Mouse (Mus musculus): ENCODE measurements around the gene Akip1. TPM values are rescaled to one million over a fixed set of nuclear protein-coding genes. Genes with fewer than 3 reads are reported as not detected.

Akip1 gene
- total and polyA plus RNA-seq, 3 experiments: 9.8 to 14.0 (median 13.5) TPM

GRCm38 (mm10) chr7:109686585-109687128, 16.8 kb upstream of the Akip1 start:
- 33% methylated on average over 9 of the region's 9 CpGs for WGBS
- Histone ChIP-seq H3K4me1 (ENCODE audit: control insufficient read depth, insufficient read depth, low read length) (0 out of 2 replicates have a peak, but pooled peaks cover 1% of the 10 kb centered on the region), H3K9ac (ENCODE audit: low read depth, low read length) (no peak overlapping the region), H3K36me3 (ENCODE audit: control insufficient read depth, insufficient read depth, low read length) (0 out of 2 replicates have a peak, but pooled peaks cover 2% of the 10 kb centered on the region), H3K27me3 (ENCODE audit: control insufficient read depth, insufficient read depth, low read length) (no peaks in the 10 kb centered on the region), H3K27ac (no peak overlapping the region), H3K4me3 (no peak overlapping the region), H3K79me2 (replicated peaks; ENCODE audit: control insufficient read depth, insufficient read depth, low read length) (no peaks in the 10 kb centered on the region)
- TF ChIP-seq CTCF (IDR thresholded peaks at IDR 0.05) (no peak), EP300 (IDR thresholded peaks at IDR 0.05; ENCODE audit: insufficient read depth, low read depth, low read length) (no peak), POLR2A (IDR thresholded peaks at IDR 0.05; ENCODE audit: insufficient read depth, low read depth, low read length) (no peak)
- intact Hi-C loops (cut with DNase I): no loop called here
- no peak for DNase-seq

DNA sequence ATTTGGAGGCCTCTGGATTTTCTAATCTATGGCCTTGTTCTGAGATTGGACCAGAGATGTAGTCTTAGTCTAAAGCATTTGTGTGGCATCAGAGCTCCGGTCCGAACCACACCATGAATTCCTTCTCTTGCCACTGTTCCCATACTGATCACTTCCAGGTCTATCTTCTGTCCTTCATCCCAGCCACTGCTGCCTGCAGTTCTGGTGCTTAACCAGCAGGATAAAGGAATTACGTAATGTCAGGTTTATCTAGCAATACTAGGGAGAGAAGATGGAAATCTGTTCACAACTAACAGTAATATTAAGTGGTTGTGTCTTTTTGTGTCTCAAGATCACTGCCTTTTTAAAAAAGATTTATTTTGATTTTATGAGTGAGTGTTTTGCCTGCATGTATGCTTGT, 13.4 kb upstream of the Akip1 start:
- intact Hi-C loops (cut with DNase I): no loop called here
- H3K27me3 ChIP-seq (ENCODE audit: control insufficient read depth, insufficient read depth, low read length): no peaks in the 10 kb centered on the region
- 0 out of 2 replicates have a peak, but pooled peaks cover 1% of the 10 kb centered on the region for H3K4me1 ChIP-seq (ENCODE audit: control insufficient read depth, insufficient read depth, low read length)
- H3K27ac ChIP-seq: no peak overlapping the region; the same call in 1 of the 2 replicates
- no peak for DNase-seq
- 0 out of 2 replicates have a peak, but pooled peaks cover 2% of the 10 kb centered on the region for H3K36me3 ChIP-seq (ENCODE audit: control insufficient read depth, insufficient read depth, low read length)
- H3K9ac ChIP-seq (ENCODE audit: low read depth, low read length): no peak overlapping the region
- TF ChIP-seq EP300 (IDR thresholded peaks at IDR 0.05; ENCODE audit: insufficient read depth, low read depth, low read length) (no peak), CTCF (IDR thresholded peaks at IDR 0.05) (peak; percentile 49)
- H3K4me3 ChIP-seq: no peak overlapping the region
- WGBS: 88% methylated on average over 3 of the region's 3 CpGs
- H3K79me2 ChIP-seq (replicated peaks; ENCODE audit: control insufficient read depth, insufficient read depth, low read length): no peaks in the 10 kb centered on the region

- 49% methylated on average over 5 of the region's 5 CpGs for WGBS
- Histone ChIP-seq H3K4me1 (ENCODE audit: control insufficient read depth, insufficient read depth, low read length) (0 out of 2 replicates have a peak, but pooled peaks cover 1% of the 10 kb centered on the region), H3K36me3 (ENCODE audit: control insufficient read depth, insufficient read depth, low read length) (0 out of 2 replicates have a peak, but pooled peaks cover 2% of the 10 kb centered on the region), H3K27ac (peak overlapping the region; percentile 20; the same call in 1 of the 2 replicates), H3K79me2 (replicated peaks; ENCODE audit: control insufficient read depth, insufficient read depth, low read length) (no peaks in the 10 kb centered on the region), H3K27me3 (ENCODE audit: control insufficient read depth, insufficient read depth, low read length) (no peaks in the 10 kb centered on the region), H3K9ac (ENCODE audit: low read depth, low read length) (no peak overlapping the region), H3K4me3 (no peak overlapping the region)
- TF ChIP-seq EP300 (IDR thresholded peaks at IDR 0.05; ENCODE audit: insufficient read depth, low read depth, low read length) (no peak), POLR2A (IDR thresholded peaks at IDR 0.05; ENCODE audit: insufficient read depth, low read depth, low read length) (no peak), CTCF (IDR thresholded peaks at IDR 0.05) (no peak)
- DNase-seq: no peak
- intact Hi-C loops (cut with DNase I): no loop called here
Observed at GRCm38 (mm10) chr7:109690961-109691360, 12.5 kb upstream of the Akip1 start.

- Histone ChIP-seq H3K27ac (no peak overlapping the region), H3K9ac (ENCODE audit: low read depth, low read length) (no peak overlapping the region), H3K27me3 (ENCODE audit: control insufficient read depth, insufficient read depth, low read length) (no peaks in the 10 kb centered on the region), H3K4me3 (no peak overlapping the region), H3K79me2 (replicated peaks; ENCODE audit: control insufficient read depth, insufficient read depth, low read length) (no peaks in the 10 kb centered on the region), H3K36me3 (ENCODE audit: control insufficient read depth, insufficient read depth, low read length) (no peaks in the 10 kb centered on the region), H3K4me1 (ENCODE audit: control insufficient read depth, insufficient read depth, low read length) (0 out of 2 replicates have a peak, but pooled peaks cover 1% of the 10 kb centered on the region)
- no peak for DNase-seq
- TF ChIP-seq POLR2A (IDR thresholded peaks at IDR 0.05; ENCODE audit: insufficient read depth, low read depth, low read length) (no peak), EP300 (IDR thresholded peaks at IDR 0.05; ENCODE audit: insufficient read depth, low read depth, low read length) (no peak), CTCF (IDR thresholded peaks at IDR 0.05) (no peak)
- 81% methylated on average over 13 of the region's 13 CpGs for WGBS
- intact Hi-C loops (cut with DNase I): no loop called here
Observed at GRCm38 (mm10) chr7:109694576-109695338, 8.7 kb upstream of the Akip1 start.

GRCm38 (mm10) chr7:109695339-109695726, 8.2 kb upstream of the Akip1 start:
- no peak for DNase-seq
- Histone ChIP-seq H3K79me2 (replicated peaks; ENCODE audit: control insufficient read depth, insufficient read depth, low read length) (no peaks in the 10 kb centered on the region), H3K9ac (ENCODE audit: low read depth, low read length) (no peak overlapping the region), H3K36me3 (ENCODE audit: control insufficient read depth, insufficient read depth, low read length) (no peaks in the 10 kb centered on the region), H3K27me3 (ENCODE audit: control insufficient read depth, insufficient read depth, low read length) (no peaks in the 10 kb centered on the region), H3K4me3 (no peak overlapping the region), H3K27ac (no peak overlapping the region), H3K4me1 (ENCODE audit: control insufficient read depth, insufficient read depth, low read length) (0 out of 2 replicates have a peak, but pooled peaks cover 1% of the 10 kb centered on the region)
- 90% methylated on average over 10 of the region's 10 CpGs for WGBS
- intact Hi-C loops (cut with DNase I): no loop called here
- TF ChIP-seq CTCF (IDR thresholded peaks at IDR 0.05) (no peak), EP300 (IDR thresholded peaks at IDR 0.05; ENCODE audit: insufficient read depth, low read depth, low read length) (no peak), POLR2A (IDR thresholded peaks at IDR 0.05; ENCODE audit: insufficient read depth, low read depth, low read length) (no peak)

DNA sequence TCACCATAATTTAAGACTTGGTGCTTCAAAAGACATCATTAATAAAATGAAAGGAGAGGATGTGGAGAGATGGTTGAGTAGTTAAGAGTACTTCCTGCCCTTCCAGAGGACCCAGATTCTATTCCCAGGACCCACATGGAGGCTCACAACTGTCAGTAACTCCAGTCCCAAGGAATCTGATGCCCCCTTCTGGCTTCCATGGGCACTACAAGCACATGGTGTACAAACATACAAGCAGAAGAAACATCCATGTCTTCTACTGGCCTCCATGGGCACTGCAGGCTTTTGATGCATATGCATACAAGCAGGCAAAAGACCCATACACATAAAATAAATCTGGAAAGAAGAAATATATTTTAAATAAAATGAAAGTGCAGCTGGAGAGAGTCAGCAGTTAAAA, 3.3 kb upstream of the Akip1 start:
- H3K36me3 ChIP-seq (ENCODE audit: control insufficient read depth, insufficient read depth, low read length): no peaks in the 10 kb centered on the region
- no peak overlapping the region for H3K4me3 ChIP-seq
- intact Hi-C loops (cut with DNase I): no loop called here
- H3K27me3 ChIP-seq (ENCODE audit: control insufficient read depth, insufficient read depth, low read length): no peaks in the 10 kb centered on the region
- H3K9ac ChIP-seq (ENCODE audit: low read depth, low read length): no peak overlapping the region
- H3K79me2 ChIP-seq (replicated peaks; ENCODE audit: control insufficient read depth, insufficient read depth, low read length): no peaks in the 10 kb centered on the region
- no peak overlapping the region for H3K27ac ChIP-seq
- H3K4me1 ChIP-seq (ENCODE audit: control insufficient read depth, insufficient read depth, low read length): peaks cover 3% of the 10 kb centered on the region; the same call in 1 of the 2 replicates
- TF ChIP-seq EP300 (IDR thresholded peaks at IDR 0.05; ENCODE audit: insufficient read depth, low read depth, low read length): no peak
- TF ChIP-seq CTCF (IDR thresholded peaks at IDR 0.05): peak; percentile 41
- no peak for DNase-seq

Data from heart, adult 2 months (tissue).